Comparison of ENCODE assay signal across 7 mouse cellular contexts in the genomic region with DNA sequence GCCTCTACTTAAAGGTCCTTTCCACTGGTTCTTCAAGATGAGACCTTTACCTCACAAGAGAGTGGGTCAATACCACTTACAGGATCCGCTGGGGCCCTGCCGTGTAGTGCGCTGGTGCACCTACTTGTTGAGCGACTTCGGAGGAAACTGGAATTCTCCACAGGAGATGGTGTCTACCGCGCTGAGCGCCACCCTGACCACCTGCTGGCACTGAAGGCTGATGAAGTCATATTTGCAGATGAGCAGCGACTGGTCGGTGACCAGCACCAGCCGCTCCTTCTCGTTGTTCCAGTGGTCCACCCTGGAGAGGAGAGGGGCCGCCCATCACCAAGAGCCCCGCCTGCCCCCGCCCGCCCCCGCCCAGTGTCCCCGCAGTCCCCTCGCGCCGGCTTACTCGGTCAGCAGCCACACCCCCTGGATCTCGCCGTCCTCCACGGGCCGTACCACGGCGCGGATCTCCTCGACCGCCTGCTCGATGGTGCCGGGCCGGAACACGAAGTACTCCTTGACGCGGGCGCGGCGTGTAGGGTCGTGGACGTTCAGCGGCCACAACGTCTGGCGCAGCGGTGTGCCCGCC. TPM values are rescaled to one million over a fixed set of nuclear protein-coding genes. Genes with fewer than 3 reads are reported as not detected.
DNase-seq lines count a peak whose midpoint lies in the region; ATAC-seq and TF ChIP-seq lines count a peak whose summit lies in the region.

No protein-coding gene starts in this region.

- ATAC-seq in kidney, embryonic 15.5 days (replicated peaks; ENCODE audit: low FRiP score): peak; percentile 70

- H3K4me2 ChIP-seq in kidney, embryonic 15.5 days: peak overlapping the region; percentile 80

- H3K4me3 ChIP-seq in lung, adult 2 months (replicated peaks; ENCODE audit: extremely low read depth, low read depth, low read length): peak overlapping the region; percentile 89
- H3K4me3 ChIP-seq in forebrain, embryonic 10.5 days: peak overlapping the region; percentile 97
- peak overlapping the region; percentile 89 for H3K4me3 ChIP-seq in kidney, embryonic 15.5 days (replicated peaks)
- H3K4me3 ChIP-seq in megakaryocyte, embryonic 14.5 days (replicated peaks): peak overlapping the region; percentile 100

- peaks cover 40% of the 10 kb centered on the region for H3K36me3 ChIP-seq in forebrain, embryonic 10.5 days (replicated peaks)
- H3K36me3 ChIP-seq in kidney, embryonic 15.5 days: peaks cover 38% of the 10 kb centered on the region
- peaks cover 45% of the 10 kb centered on the region for H3K36me3 ChIP-seq in megakaryocyte, embryonic 14.5 days (replicated peaks; ENCODE audit: low read length)

- DNase-seq in lung, adult 2 months: no peak
- no peak for DNase-seq in lung, adult 18-20 months
- peak; percentile 16 for DNase-seq in T-cell, adult 2 months (ENCODE audit: low spot score)
- DNase-seq in forebrain, embryonic 10.5 days (ENCODE audit: extremely low spot score, low spot score): no peak
- peak; percentile 35 for DNase-seq in thymus, postnatal 25 days

- H3K9ac ChIP-seq in kidney, embryonic 15.5 days: peak overlapping the region; percentile 70

- no peak for TF ChIP-seq CTCF in lung, adult 2 months (IDR thresholded peaks at IDR 0.05; ENCODE audit: insufficient read depth, low read length)

- H3K9me3 ChIP-seq in forebrain, embryonic 10.5 days: no peaks in the 10 kb centered on the region
- H3K9me3 ChIP-seq in kidney, embryonic 15.5 days (replicated peaks): no peaks in the 10 kb centered on the region
- no peaks in the 10 kb centered on the region for H3K9me3 ChIP-seq in megakaryocyte, embryonic 14.5 days

- peaks cover 14% of the 10 kb centered on the region for H3K4me1 ChIP-seq in lung, adult 2 months (ENCODE audit: control insufficient read depth, insufficient read depth, low read length)
- H3K4me1 ChIP-seq in forebrain, embryonic 10.5 days: peaks cover 31% of the 10 kb centered on the region
- peaks cover 23% of the 10 kb centered on the region for H3K4me1 ChIP-seq in kidney, embryonic 15.5 days
- H3K4me1 ChIP-seq in megakaryocyte, embryonic 14.5 days: peaks cover 48% of the 10 kb centered on the region

- peak overlapping the region; percentile 88 for H3K27ac ChIP-seq in forebrain, embryonic 10.5 days
- peak overlapping the region; percentile 79 for H3K27ac ChIP-seq in kidney, embryonic 15.5 days

- no peaks in the 10 kb centered on the region for H3K27me3 ChIP-seq in forebrain, embryonic 10.5 days (ENCODE audit: poor library complexity, severe bottlenecking)
- H3K27me3 ChIP-seq in kidney, embryonic 15.5 days: no peaks in the 10 kb centered on the region
- no peaks in the 10 kb centered on the region for H3K27me3 ChIP-seq in megakaryocyte, embryonic 14.5 days (replicated peaks)

- no peak for TF ChIP-seq POLR2A in lung, adult 2 months (IDR thresholded peaks at IDR 0.05; ENCODE audit: borderline replicate concordance, extremely low read depth, low read depth, low read length)

- WGBS in lung, adult 2 months: 1% methylated on average over 47 of the region's 47 CpGs
- 2% methylated on average over 47 of the region's 47 CpGs for WGBS in forebrain, embryonic 10.5 days
- 1% methylated on average over 40 of the region's 47 CpGs for WGBS in kidney, embryonic 15.5 days

RNA-seq across cellular contexts. Expression of gene Tprgl, which starts 0.4 kb away (rescaled TPM):
- polyA plus RNA-seq in lung, adult 2 months (2012; rRNA removed): 223 and 276 TPM in 2 replicates
- polyA plus RNA-seq in forebrain, embryonic 10.5 days (2016; fragmentation: Nextera tagmentation; extraction: Ambion mirVana): 104 and 106 TPM in 2 replicates
- 118 TPM in 2 replicates for polyA plus RNA-seq in kidney, embryonic 15.5 days (2015; fragmentation: Nextera tagmentation; extraction: Ambion mirVana)
- 89.3 and 116 TPM in 2 replicates for polyA plus RNA-seq in megakaryocyte, embryonic 14.5 days (2012; ENCODE audit: insufficient read depth, low replicate concordance)

RNA-seq across cellular contexts. Expression of gene Megf6, which starts 10.5 kb away (rescaled TPM):
- 68.6 and 83.1 TPM in 2 replicates for polyA plus RNA-seq in lung, adult 2 months (2012; rRNA removed)
- polyA plus RNA-seq in forebrain, embryonic 10.5 days (2016; fragmentation: Nextera tagmentation; extraction: Ambion mirVana): 26.4 and 28.0 TPM in 2 replicates
- 10.8 and 14.2 TPM in 2 replicates for polyA plus RNA-seq in kidney, embryonic 15.5 days (2015; fragmentation: Nextera tagmentation; extraction: Ambion mirVana)
- polyA plus RNA-seq in megakaryocyte, embryonic 14.5 days (2012; ENCODE audit: insufficient read depth, low replicate concordance): not detected in 2 replicates

RNA-seq across cellular contexts. Expression of gene Wrap73, which starts 17.9 kb away (rescaled TPM):
- 20.2 and 20.3 TPM in 2 replicates for polyA plus RNA-seq in lung, adult 2 months (2012; rRNA removed)
- 47.5 and 50.3 TPM in 2 replicates for polyA plus RNA-seq in forebrain, embryonic 10.5 days (2016; fragmentation: Nextera tagmentation; extraction: Ambion mirVana)
- polyA plus RNA-seq in kidney, embryonic 15.5 days (2015; fragmentation: Nextera tagmentation; extraction: Ambion mirVana): 39.7 and 42.1 TPM in 2 replicates
- 2.2 and 6.5 TPM in 2 replicates for polyA plus RNA-seq in megakaryocyte, embryonic 14.5 days (2012; ENCODE audit: insufficient read depth, low replicate concordance)

RNA-seq across cellular contexts. Expression of gene Trp73, which starts 20.0 kb away (rescaled TPM):
- polyA plus RNA-seq in lung, adult 2 months (2012; rRNA removed): 9.9 and 10.0 TPM in 2 replicates
- polyA plus RNA-seq in forebrain, embryonic 10.5 days (2016; fragmentation: Nextera tagmentation; extraction: Ambion mirVana): 1.9 and 4.5 TPM in 2 replicates
- 0.23 and 0.31 TPM in 2 replicates for polyA plus RNA-seq in kidney, embryonic 15.5 days (2015; fragmentation: Nextera tagmentation; extraction: Ambion mirVana)
- not detected in 2 replicates for polyA plus RNA-seq in megakaryocyte, embryonic 14.5 days (2012; ENCODE audit: insufficient read depth, low replicate concordance)

Comparison
In these comparisons a context has a peak if more than half of its experiments do, and no peak if none do; other contexts are left out.
1. DNase-seq: peak in T-cell, adult 2 months (single experiment) and thymus, postnatal 25 days (single experiment); none in lung, adult 2 months (single experiment), lung, adult 18-20 months (0 of 2) and forebrain, embryonic 10.5 days (single experiment).
2. RNA of gene Megf6, which starts 10.5 kb away (polyA plus RNA-seq): 68.6 to 83.1 TPM in lung, adult 2 months, 26.4 to 28.0 TPM in forebrain, embryonic 10.5 days and 10.8 to 14.2 TPM in kidney, embryonic 15.5 days; not detected in megakaryocyte, embryonic 14.5 days; every median in the first group is over 10 times any median in the second.
3. Peak in every context shown above with its lines, with median percentiles within 50 percentile points of each other: H3K4me3 ChIP-seq.